Mouse (Mus musculus): ENCODE data around the gene Foxn3. TPM values are rescaled to one million over a fixed set of nuclear protein-coding genes. Genes with fewer than 3 reads are reported as not detected.

Gene Foxn3
- polyA plus RNA-seq, 1 experiment from 2014 or later: 69.1 TPM

DNA sequence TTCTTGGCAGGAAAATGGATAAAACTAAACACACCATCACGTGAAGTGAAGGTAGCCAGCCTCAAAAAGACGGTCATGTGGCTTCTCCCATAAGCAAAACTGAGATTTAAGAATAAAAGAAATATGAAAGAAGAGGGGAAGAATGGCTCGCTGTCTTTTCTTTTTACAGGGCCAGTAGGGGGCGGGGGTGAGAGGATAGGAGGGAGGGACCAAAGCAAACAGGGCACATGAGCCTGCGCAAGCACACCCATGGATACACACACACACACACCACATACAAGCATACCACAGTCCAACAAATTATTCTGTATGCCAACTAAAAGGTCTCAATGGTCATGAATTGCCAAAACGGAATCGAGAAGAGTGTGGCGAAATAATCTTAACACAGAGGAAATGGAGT lies 12.8 kb downstream of the Foxn3 start:
- DNase-seq: no peak
- H3K36me3 ChIP-seq (ENCODE audit: insufficient read depth): no peaks in the 10 kb centered on the region

GRCm38 (mm10) chr12:99549811-99550210 lies 13.6 kb downstream of the Foxn3 start:
- 95% methylated on average over 10 of the region's 10 CpGs for WGBS
- H3K4me1 ChIP-seq (ENCODE audit: insufficient read depth): no peaks in the 10 kb centered on the region
- no peak overlapping the region for H3K9ac ChIP-seq
- H3K36me3 ChIP-seq (ENCODE audit: insufficient read depth): no peaks in the 10 kb centered on the region
- ATAC-seq (ENCODE audit: insufficient read depth) (no peak), DNase-seq (no peak)
- no peaks in the 10 kb centered on the region for H3K27me3 ChIP-seq (ENCODE audit: insufficient read depth, low read length)
- TF ChIP-seq CTCF (IDR thresholded peaks at IDR 0.05; ENCODE audit: low read depth): no peak
- no peak overlapping the region for H3K4me3 ChIP-seq (ENCODE audit: low read depth, low read length)
- H3K27ac ChIP-seq (ENCODE audit: low read depth): no peak overlapping the region
- no peaks in the 10 kb centered on the region for H3K9me3 ChIP-seq (ENCODE audit: low read depth, low read length)
- H3K4me2 ChIP-seq: no peak overlapping the region

More for the DNA sequence above, 12.8 kb downstream of the Foxn3 start:
- Histone ChIP-seq H3K9ac (no peak overlapping the region), H3K27me3 (ENCODE audit: insufficient read depth, low read length) (no peaks in the 10 kb centered on the region), H3K4me1 (ENCODE audit: insufficient read depth) (no peaks in the 10 kb centered on the region), H3K9me3 (ENCODE audit: low read depth, low read length) (no peaks in the 10 kb centered on the region), H3K27ac (ENCODE audit: low read depth) (no peak overlapping the region), H3K4me2 (no peak overlapping the region), H3K4me3 (ENCODE audit: low read depth, low read length) (no peak overlapping the region)
- TF ChIP-seq CTCF (IDR thresholded peaks at IDR 0.05; ENCODE audit: low read depth): peak; percentile 46
- 70% methylated on average over 8 of the region's 8 CpGs for WGBS
- ATAC-seq (ENCODE audit: insufficient read depth): no peak

DNA sequence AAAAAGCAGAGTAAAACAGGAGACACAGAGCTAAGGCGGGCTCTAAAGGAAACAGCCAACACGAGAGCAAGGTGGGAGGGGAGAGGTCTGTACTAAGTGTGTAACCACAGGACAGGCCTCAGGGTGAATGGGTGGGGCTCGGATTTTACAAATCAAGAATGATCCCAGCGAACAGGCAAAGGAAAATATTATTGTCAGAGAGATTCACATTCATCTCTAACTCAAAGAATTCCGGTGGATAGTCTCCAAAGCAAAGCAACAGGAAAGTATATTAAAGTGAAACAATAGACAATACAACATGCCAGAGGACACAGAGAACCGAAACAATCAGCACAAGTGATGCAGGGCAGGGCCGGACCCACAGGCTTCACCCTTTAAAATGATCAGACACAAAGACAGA lies 15.0 kb downstream of the Foxn3 start:
- Histone ChIP-seq H3K9me3 (ENCODE audit: low read depth, low read length) (no peaks in the 10 kb centered on the region), H3K36me3 (ENCODE audit: insufficient read depth) (no peaks in the 10 kb centered on the region), H3K4me2 (no peak overlapping the region), H3K27ac (ENCODE audit: low read depth) (no peak overlapping the region), H3K27me3 (ENCODE audit: insufficient read depth, low read length) (no peaks in the 10 kb centered on the region), H3K9ac (no peak overlapping the region), H3K4me3 (ENCODE audit: low read depth, low read length) (no peak overlapping the region), H3K4me1 (ENCODE audit: insufficient read depth) (no peaks in the 10 kb centered on the region)
- ATAC-seq (ENCODE audit: insufficient read depth): no peak
- no peak for TF ChIP-seq CTCF (IDR thresholded peaks at IDR 0.05; ENCODE audit: low read depth)
- whole genome bisulfite sequencing: 73% methylated on average over 7 of the region's 7 CpGs
- no peak for DNase-seq

GRCm38 (mm10) chr12:99547295-99547694 lies 16.1 kb downstream of the Foxn3 start:
- DNase-seq: no peak

DNA sequence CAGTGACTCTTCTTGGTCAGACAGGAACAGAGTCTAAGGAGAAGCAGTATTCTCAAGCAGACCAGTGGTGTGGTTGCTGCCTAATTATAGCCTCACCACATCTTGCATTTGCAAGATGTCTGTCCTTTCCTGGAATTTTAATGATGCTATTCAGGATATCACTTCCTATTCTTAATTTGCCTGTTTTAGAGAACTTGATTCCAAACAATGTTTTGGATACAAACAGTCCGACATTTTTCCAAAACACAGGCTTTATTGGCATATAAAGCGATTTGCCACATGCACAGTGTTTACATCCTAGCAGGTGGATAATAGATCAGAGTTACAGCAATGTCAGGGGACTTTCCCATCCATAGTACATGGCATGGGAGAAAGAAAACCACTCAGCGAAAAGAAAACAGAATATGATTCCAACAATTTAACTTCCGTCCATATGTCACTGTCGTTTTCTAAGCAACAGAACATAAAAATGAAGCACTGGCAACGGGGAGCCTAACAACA lies 18.1 kb downstream of the Foxn3 start:
- H3K4me2 ChIP-seq: no peak overlapping the region
- H3K9ac ChIP-seq: no peak overlapping the region
- no peak for TF ChIP-seq CTCF (IDR thresholded peaks at IDR 0.05; ENCODE audit: low read depth)
- no peak overlapping the region for H3K4me3 ChIP-seq (ENCODE audit: low read depth, low read length)
- no peaks in the 10 kb centered on the region for H3K36me3 ChIP-seq (ENCODE audit: insufficient read depth)
- no peaks in the 10 kb centered on the region for H3K27me3 ChIP-seq (ENCODE audit: insufficient read depth, low read length)
- 56% methylated on average over 6 of the region's 6 CpGs for WGBS
- ATAC-seq (ENCODE audit: insufficient read depth): no peak
- no peak for DNase-seq
- no peaks in the 10 kb centered on the region for H3K9me3 ChIP-seq (ENCODE audit: low read depth, low read length)
- no peaks in the 10 kb centered on the region for H3K4me1 ChIP-seq (ENCODE audit: insufficient read depth)
- no peak overlapping the region for H3K27ac ChIP-seq (ENCODE audit: low read depth)

More at GRCm38 (mm10) chr12:99547295-99547694, 16.1 kb downstream of the Foxn3 start:
- Histone ChIP-seq H3K4me3 (ENCODE audit: low read depth, low read length) (no peak overlapping the region), H3K9me3 (ENCODE audit: low read depth, low read length) (no peaks in the 10 kb centered on the region), H3K27ac (ENCODE audit: low read depth) (no peak overlapping the region), H3K36me3 (ENCODE audit: insufficient read depth) (no peaks in the 10 kb centered on the region), H3K27me3 (ENCODE audit: insufficient read depth, low read length) (no peaks in the 10 kb centered on the region), H3K4me2 (no peak overlapping the region), H3K9ac (no peak overlapping the region), H3K4me1 (ENCODE audit: insufficient read depth) (no peaks in the 10 kb centered on the region)
- no peak for TF ChIP-seq CTCF (IDR thresholded peaks at IDR 0.05; ENCODE audit: low read depth)
- ATAC-seq (ENCODE audit: insufficient read depth): no peak
- WGBS: 87% methylated on average over 6 of the region's 6 CpGs

DNA sequence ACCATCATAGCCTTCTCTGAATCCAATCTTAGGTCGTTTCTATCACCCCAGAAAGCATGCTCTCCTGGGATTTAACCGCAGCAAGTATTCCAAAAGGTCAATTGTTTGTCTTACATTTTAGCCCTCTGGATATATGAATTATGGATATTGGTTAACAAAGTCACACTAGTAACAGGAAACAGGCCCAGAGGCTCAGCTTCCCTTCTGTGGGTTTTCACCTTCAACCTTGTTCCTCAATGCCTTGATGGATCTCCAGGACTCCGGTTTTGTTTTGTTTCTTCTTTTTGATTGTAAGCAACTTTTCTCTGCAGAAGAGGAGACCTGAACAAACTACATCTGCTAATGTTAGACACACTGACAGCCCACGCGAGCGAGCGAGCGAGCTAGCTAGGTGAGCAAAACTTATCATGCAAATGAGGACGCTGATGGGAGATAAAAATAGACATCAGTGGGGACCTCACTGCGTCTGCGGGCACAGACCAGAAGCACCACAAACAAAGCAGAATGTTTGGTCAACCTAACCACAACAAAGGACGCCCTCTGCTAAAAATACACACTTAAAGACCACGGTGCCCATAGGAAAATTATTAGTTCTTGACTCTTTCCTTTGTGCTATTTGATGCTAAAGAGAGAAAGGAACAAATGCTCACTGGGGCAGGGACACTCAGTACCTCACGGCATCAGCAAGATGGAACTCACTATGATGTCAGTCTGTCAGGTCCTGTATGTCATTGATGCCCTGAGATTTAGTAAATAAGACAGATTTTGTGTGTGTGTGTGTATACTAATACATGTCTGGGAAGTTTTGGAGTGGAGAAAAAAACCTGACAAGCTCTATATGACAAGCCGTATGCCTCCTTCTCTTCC lies 18.9 kb downstream of the Foxn3 start:
- H3K4me1 ChIP-seq (ENCODE audit: insufficient read depth): no peaks in the 10 kb centered on the region
- no peaks in the 10 kb centered on the region for H3K9me3 ChIP-seq (ENCODE audit: low read depth, low read length)
- no peak overlapping the region for H3K27ac ChIP-seq (ENCODE audit: low read depth)
- no peak overlapping the region for H3K4me2 ChIP-seq
- no peaks in the 10 kb centered on the region for H3K27me3 ChIP-seq (ENCODE audit: insufficient read depth, low read length)
- no peak for DNase-seq
- no peak overlapping the region for H3K9ac ChIP-seq
- 78% methylated on average over 15 of the region's 15 CpGs for WGBS
- H3K4me3 ChIP-seq (ENCODE audit: low read depth, low read length): no peak overlapping the region
- no peak for ATAC-seq (ENCODE audit: insufficient read depth)
- H3K36me3 ChIP-seq (ENCODE audit: insufficient read depth): no peaks in the 10 kb centered on the region
- no peak for TF ChIP-seq CTCF (IDR thresholded peaks at IDR 0.05; ENCODE audit: low read depth)

GRCm38 (mm10) chr12:99543421-99544195 lies 19.8 kb downstream of the Foxn3 start:
- no peaks in the 10 kb centered on the region for H3K9me3 ChIP-seq (ENCODE audit: low read depth, low read length)
- no peak for DNase-seq
- no peak overlapping the region for H3K4me3 ChIP-seq (ENCODE audit: low read depth, low read length)
- no peak for TF ChIP-seq CTCF (IDR thresholded peaks at IDR 0.05; ENCODE audit: low read depth)
- H3K4me2 ChIP-seq: no peak overlapping the region
- no peak overlapping the region for H3K27ac ChIP-seq (ENCODE audit: low read depth)
- H3K27me3 ChIP-seq (ENCODE audit: insufficient read depth, low read length): no peaks in the 10 kb centered on the region
- WGBS: 90% methylated on average over 7 of the region's 7 CpGs
- no peak for ATAC-seq (ENCODE audit: insufficient read depth)
- no peak overlapping the region for H3K9ac ChIP-seq
- no peaks in the 10 kb centered on the region for H3K4me1 ChIP-seq (ENCODE audit: insufficient read depth)
- H3K36me3 ChIP-seq (ENCODE audit: insufficient read depth): no peaks in the 10 kb centered on the region
